Mouse (Mus musculus) heart, postnatal 4 days (tissue): ENCODE results near the gene Ldhd. TPM values are rescaled to one million over a fixed set of nuclear protein-coding genes. Genes with fewer than 3 reads are reported as not detected.
A peak's percentile ranks its signal among the peaks of the same experiment; 100 is the strongest.
"Not testable (repeated sequence)": the region's sequence is repeated elsewhere in the genome, so short reads cannot be mapped to it uniquely, and the experiment has no call there.

Experiments
- DNase-seq: peaks from one replicate; pipeline ENCODE4 v3.0.0; 2021
- total RNA-seq, 2 experiments: library from RNA; stranded (reverse); gene quantifications; 2 replicates each; pipeline ENCODE4 v1.2.3; 2021

Ldhd gene
- total RNA-seq: 1 to 10 TPM; 2.7 to 3.8 TPM

DNA sequence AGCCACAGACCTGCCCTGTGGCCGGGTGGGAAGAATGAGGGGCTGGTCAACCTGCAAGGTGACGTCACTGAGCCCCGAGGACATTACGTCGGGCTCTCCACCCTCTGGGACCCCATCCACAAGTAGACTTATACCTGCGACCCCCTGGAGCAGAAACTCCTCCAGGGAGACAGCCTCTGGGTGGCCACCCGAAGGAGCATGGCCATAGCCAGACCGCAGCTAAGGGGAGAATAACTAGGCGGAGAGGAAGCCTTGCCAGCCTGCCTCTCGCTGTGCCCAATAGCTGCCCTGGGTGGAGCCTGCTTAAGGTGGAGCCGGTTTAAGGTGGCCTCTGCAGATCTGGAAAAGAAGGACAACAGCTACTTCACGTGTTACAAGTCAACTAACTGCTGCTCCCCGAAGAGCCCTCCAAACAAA lies at the start of gene Ldhd:
Gene Ldhd, minus strand, starts transcription at position 270 of the 417 bp plus-strand sequence.
- DNase-seq: peak; percentile 59

- DNase-seq: no peak
These were observed 48.7 kb upstream of the Ldhd start for GRCm38 (mm10) chr8:111678848-111679247.

DNA sequence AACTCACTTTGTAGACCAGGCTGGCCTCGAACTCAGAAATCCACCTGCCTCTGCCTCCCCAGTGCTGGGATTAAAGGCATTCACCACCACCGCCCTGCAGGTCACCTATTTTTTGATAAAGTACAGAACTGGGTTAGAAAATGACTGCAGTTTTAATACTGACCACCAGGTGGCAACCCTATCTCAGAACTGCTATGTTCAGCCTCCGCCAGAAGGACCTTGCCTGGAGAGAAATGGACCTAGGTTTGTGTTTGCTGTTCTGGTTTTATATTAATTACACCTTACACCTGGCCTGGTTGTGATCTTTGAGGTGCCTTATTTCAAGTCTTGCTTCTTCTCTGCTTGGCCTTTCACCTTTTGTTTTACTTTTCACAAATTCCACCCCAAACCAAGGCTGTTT lies 47.9 kb upstream of the Ldhd start:
- DNase-seq: peak; percentile 72

- DNase-seq: peak; percentile 26
These were observed 46.1 kb upstream of the Ldhd start for GRCm38 (mm10) chr8:111676237-111676636.

DNA sequence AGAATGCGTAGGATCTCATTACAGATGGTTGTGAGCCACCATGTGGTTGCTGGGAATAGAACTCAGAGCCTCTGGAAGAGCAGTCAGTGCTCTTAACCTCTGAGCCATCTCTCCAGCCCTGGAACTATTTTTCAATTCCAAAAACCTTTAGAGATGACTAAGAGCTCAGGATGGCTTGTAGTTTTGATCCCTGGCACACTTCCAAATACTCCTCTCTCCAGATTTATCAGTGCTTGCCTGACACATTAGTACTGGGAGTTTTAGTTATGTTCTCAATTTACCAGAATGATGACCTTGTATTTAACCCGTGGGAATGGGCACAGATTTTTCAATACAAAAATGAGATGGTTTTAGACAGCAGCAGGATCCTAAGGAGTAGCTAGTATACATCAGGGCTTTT lies 36.6 kb upstream of the Ldhd start:
- DNase-seq: no peak

DNA sequence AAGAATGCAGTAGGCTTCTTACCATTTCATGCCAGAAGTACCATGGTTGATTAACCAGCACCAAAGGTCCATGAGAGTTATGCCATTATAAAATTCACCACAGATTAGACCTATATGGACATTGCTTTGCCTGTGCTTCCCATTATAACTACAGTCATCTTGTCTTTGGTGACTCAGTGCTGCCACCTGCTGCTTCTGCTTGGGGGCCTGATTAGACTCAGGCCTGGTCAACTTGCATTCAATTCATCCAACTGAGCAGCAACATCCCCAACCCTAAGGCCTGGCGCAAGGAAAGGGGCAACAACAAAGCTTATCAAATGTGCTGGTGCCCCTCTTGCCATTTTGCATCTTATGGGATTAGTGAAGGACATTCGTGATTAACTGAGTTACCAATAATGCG lies 32.3 kb upstream of the Ldhd start:
- DNase-seq: peak; percentile 90

DNA sequence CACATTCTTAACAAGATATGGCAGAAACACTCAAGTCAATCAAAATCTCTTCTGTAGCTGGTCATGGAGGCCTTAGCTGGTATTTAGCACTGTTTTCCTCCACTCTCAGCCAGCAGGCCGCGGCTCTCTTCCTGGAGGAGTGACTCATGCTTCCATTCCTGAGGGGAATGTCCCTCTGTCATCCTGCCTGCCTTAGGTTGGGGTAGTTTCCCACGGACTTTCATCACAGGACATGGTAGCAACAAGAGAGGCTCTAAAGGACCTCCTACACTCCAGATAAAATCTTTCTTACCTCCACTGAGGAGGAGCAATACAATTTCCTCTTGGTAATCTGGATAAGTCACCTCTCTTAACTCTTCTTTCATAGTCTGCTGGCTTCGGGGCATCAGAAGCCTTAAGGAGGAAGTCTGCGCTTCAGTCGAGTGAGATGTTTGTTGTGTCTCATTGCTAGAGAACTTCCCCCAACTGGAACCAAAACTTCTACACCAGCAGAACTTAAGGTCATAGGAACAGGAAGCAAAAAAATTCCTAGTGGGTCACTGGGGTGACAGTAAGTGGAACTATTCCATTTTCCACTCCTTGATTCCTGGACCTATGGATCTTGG lies 28.7 kb upstream of the Ldhd start:
- peak; percentile 22 for DNase-seq

DNA sequence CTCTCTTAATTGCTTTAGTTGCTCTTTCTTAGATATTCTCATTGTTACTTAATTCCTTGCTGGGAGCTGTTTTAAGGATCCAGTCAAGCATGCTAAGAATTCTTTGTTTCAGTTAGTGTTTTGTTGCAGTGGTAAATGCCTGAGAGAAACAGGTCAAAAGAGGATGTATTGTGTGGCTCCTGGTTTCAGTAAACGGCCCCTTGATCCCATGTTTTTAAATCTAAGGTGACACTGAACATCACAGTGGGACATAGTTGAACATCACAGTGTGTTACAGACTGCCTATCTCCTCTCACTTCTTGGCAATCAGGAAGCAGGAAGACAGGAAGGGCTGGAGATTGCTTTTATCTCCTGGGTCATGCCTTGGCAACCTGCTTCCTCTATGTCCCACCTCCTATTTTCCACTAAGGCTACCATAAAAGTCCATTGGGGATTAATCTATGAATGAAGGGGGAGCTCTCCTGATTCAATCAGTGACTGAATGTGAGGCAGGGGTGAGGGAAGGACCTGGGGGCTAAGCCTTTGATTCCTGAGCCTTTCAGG lies 27.2 kb upstream of the Ldhd start:
- DNase-seq: no peak

DNA sequence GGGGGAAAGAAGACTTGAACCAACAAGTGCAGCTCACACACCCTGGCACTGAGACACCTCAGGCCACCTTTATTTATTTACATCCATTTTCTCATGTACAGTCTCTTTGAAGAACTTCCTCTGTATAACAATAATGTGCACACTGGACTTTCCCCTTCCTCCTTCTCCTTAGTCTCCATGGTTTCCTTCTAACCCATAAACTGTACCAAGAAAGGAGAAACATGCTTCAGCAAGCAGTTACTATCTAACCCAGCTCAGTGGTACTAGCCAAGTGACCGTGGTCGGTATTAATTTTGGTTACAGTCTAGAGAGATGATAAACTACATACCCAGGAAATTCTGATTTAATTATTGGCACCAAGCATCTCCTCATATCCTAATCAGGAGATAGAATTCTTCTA lies 23.4 kb upstream of the Ldhd start:
- no peak for DNase-seq

DNA sequence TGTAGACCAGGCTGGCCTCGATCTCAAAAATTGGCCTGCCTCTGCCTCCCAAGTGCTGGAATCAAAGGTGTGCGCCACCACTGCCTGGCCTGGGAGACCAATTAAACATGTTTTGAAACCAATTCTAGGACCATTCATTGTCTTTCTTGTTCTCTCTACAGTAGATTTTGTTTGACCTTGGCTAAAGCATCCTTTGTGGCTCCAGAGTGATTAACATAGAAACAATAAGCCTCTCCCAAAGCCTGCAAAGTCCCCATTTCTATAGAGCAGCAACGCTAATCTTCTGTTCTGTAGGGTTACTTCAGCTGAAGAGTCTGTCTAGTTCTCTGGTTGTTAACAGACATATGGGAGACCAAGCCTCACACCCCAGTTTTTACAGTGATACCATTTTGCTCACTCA lies 20.5 kb upstream of the Ldhd start:
- DNase-seq: no peak

- DNase-seq: no peak
These were observed 18.7 kb upstream of the Ldhd start for GRCm38 (mm10) chr8:111648834-111649233.

DNA sequence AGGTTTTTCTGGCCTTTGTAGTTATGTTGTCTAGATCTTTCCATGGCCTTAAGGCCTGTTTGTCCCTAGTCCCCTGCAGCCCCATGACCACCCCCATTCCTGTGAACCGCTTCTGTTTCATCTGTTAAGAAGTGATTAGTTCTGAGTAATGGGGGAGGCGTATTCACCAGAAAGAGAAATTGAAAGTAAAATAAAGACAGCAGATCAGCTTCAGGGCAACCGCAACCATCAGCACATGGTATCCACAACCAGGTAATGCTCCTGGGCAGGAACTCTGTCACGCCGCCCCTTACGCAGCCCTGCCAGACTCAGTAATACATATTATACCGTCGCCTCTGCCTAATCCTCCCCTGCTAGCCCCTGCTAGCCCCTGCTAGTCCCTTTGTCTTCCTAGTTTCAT lies 15.5 kb upstream of the Ldhd start:
- no peak for DNase-seq

- not testable (repeated sequence) for DNase-seq
These were observed 14.3 kb upstream of the Ldhd start for GRCm38 (mm10) chr8:111644286-111645051.

DNA sequence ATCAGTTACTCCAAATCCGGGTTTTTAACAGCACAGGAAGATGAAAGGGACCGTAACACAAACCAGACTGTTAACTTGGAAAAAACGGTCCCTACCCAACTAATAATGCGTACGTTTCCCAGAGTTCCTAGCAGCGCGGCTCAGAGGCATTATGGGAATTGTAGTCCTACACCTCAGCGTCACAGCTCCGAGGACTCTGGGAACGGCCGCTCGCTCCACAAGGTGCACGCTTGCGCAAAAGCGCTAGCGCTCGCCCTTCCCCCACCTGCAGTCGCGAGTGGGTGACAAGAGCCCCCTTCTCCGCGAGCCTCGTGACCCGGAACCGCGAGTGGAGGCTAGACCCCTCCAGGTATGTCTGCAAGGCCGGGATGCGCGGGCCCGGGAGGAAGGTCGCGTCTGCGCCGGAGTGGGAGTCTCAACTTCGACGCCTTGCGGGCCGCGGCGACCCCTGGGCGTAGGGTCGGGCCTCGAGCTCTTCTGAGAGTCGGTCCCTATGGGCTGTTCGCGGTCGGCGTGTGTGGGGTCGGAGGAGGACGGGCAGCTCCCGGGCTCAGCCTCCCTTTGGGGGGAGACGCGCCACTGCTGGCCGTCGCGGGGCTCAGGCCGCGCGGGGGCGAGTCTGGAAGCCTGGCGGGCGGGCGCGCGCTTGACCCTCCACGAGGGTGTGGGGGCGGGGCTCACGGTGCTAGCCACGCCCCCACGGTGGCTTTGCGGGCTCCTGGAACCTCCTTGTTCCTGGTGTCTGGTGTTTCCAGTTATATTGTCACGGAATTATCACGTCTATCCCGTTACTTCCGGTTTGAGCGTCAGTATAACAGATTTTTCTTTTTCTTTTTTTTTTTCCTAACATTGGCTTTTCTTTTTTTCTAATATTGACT lies 13.3 kb upstream of the Ldhd start, which contains the start of gene Zfp1:
Gene Zfp1, plus strand, starts transcription at position 138 of the 878 bp plus-strand sequence.
- DNase-seq: peak; percentile 93

DNA sequence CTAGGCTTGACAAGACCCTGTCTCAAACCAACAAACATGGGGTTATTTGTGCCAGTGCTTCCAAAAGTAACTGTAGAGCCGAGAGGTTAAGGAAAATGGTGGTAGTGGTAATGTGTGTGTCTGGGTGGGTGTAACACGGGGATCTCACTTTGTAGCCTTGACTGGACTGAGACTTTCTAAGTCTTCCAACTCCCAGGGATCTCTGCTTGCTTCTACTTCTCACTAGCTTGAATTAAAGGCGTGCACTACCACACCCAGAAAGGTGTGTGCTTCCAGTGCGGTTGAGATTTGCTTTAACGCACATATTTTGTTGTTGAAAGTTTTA lies 12.7 kb upstream of the Ldhd start:
- no peak for DNase-seq

DNA sequence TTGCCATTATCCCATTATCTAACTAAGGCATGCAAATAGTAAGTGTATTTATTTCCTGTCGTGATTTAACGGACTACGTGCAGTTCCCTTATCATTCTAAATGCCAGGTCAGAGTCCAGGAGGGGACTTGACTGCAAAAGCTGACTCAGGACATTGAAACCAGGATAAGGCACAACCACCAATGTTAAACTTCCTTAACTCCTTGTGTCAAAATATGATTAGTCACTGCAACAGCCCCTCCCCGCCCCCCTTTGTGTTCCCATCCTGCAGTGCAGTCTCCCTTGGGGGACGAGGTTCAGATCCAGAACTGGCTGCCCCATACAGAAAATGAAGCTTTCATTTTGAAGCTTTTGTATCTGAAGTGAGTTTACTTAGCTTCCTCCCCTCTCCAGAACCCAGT lies 12.3 kb upstream of the Ldhd start:
- DNase-seq: no peak

GRCm38 (mm10) chr8:111641064-111641463 lies 10.9 kb upstream of the Ldhd start:
- DNase-seq: no peak

DNA sequence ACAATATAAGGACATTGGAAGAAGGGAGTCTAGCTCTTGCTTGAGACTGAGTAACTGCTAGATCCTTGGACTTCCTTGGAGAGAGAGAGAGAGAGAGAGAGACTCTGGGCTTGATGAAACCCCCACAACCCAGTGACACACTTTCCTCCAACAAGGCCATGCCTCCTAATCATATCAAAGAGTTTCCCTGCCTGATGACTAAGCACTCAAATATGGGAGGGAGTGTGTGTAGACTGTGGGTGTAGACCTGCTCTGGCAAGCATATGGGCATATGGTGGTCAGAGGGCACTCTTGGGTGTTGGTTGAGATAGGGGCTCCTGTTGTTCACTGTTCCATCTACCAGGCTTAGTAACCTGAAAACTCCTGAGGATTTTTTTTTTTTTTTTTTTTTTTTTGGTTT lies 7.9 kb upstream of the Ldhd start:
- no peak for DNase-seq

DNA sequence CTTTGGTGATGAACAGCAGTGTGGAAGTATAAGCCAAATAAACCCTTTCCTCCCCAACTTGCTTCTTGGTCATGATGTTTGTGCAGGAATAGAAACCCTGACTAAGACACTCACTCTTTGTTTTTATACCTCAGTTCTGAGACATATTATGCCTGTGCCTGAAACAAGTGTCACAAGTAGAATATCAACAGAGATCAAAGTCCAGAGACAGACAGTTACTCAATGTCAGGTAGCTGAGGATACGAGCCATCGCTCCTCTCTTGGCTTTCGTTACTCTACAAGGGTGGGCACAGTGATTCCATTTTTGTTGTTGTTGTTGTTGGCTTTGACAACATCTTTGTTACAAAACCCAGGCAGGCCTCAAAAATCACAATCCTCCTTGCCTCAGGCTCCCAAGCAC lies 2.8 kb upstream of the Ldhd start:
- no peak for DNase-seq

- no peak for DNase-seq
These were observed 1.4 kb upstream of the Ldhd start for GRCm38 (mm10) chr8:111631589-111631988.

DNA sequence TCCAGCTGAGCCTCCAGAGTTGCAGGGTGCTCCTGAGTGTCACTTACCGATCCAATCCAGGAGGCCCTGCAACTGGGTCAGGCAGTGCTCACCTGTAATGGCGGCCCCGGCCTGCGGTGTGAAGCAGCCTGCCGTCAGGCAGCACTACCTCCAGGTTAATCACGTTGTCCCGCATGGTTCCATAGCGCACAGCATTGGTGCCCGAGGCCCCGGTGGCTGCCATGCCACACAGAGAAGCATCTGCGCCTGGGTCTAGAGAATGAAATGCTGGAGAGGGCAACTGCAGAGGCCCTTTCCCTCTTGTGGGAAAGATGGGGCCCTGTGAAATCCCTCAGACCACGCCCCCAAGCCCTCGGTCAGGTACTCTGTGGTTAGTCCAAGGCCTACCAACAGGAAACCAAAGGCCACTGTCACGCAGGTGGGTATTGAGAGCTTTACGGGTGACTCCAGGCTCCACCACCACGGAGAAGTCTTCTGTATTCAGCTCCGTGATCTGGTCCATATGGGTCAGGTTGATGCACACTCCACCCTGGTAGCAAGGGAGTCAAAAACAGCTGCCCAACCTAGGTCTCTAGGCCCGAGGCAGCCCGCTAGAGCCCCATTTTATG lies 1.2 kb downstream of the Ldhd start:
- DNase-seq: no peak

DNA sequence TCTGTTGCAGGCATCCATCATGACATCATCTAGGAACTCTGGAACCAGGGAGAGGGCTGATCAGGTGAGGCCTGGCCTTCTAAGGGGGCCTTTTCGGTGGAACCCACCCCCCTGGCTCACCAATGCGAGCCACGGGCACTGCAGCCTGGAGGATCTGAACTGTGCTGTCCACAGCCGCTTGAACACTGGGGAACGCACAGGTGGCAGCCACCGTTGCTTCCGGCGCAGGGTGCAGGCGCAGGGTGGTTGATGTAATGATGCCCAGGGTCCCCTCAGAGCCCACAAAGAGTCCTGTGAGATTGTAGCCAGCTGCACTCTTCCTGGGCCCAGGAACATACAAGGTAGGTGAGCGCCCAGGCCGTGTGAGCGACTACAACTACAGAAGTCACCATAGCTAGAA lies 1.8 kb downstream of the Ldhd start:
- DNase-seq: no peak

DNA sequence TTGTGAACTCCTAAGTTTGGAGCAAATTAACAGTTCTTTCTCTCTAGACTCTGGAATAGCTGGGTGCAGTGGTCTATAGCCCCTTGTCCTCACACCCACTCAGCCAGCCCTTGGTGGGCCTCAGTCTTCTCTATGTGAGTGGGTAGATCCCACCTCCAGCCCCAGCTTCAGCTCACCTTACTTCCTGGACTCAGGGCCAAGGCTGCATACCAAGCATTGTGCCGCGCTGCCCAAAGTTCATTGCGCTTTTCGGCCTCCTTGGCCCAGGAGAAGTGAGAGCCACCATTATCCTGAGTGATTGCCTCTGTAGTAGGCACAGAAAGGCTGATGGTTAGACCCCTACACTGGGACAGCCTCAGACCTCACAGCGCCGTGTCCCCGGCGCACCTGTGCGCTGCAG lies 2.3 kb downstream of the Ldhd start:
- DNase-seq: no peak
